Mouse (Mus musculus): ENCODE measurements around the gene Eif2ak2. TPM values are rescaled to one million over a fixed set of nuclear protein-coding genes. Genes with fewer than 3 reads are reported as not detected.
A peak's percentile ranks its signal among the peaks of the same experiment; 100 is the strongest.

Eif2ak2 gene
- polyA plus RNA-seq (2012; rRNA removed): 3.6 and 4.9 TPM in 2 replicates

DNA sequence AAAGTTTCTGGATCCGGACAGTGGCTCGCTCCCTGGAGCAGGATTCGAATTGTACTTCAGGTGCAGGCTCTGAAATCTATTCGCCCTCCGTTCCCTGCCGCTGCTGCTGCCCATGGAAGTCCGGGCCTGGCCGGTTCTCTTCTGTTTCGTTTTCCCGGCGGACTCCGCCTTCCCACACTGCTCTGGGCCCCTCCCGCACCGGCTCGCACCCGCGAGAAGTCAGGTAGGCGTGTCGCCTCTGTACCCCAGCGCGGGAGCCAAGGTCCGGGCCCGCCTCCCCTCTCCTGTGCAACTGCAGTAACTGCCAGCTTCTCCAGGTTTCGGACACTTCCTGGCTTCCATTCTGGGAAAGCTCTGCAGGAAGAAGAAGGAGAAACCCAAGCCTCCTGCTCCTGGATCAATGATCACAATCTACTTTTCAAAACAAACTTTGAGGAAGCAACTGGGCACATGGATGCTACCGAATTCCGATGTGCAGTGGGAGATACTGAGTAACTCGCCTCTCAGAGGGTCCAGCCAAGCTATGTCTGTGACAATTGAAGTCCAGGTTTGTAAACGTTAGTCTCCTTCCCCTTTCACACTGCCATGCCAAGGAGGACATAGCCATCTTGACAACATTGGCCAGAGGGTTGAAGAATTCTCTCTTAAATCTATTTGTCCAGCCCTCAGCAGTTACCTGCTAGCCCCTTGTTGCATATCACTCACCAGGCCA, at the start of gene Eif2ak2:
Gene Eif2ak2 (minus strand): TSS at position 173 of the 712 bp plus-strand sequence.
- H3K4me1 ChIP-seq (replicated peaks; ENCODE audit: control insufficient read depth, insufficient read depth, low read length): peaks cover 11% of the 10 kb centered on the region
- peaks cover 1% of the 10 kb centered on the region; the same call in 1 of the 2 replicates for H3K36me3 ChIP-seq (ENCODE audit: control insufficient read depth, insufficient read depth, low read length)
- peak within 1 kb of the TSS; percentile 41; the same call in 1 of the 2 replicates for H3K27ac ChIP-seq (ENCODE audit: control insufficient read depth, insufficient read depth, low read length)
- peak; percentile 75 for DNase-seq
- TF ChIP-seq POLR2A (IDR thresholded peaks at IDR 0.05; ENCODE audit: control insufficient read depth, extremely low read depth, insufficient read depth, low read length, poor library complexity) (no peak), CTCF (IDR thresholded peaks at IDR 0.05; ENCODE audit: borderline replicate concordance, control insufficient read depth, extremely low read depth, insufficient read depth, low read length, poor library complexity) (no peak)
- peak within 1 kb of the TSS; percentile 90 for H3K4me3 ChIP-seq (ENCODE audit: control insufficient read depth, insufficient read depth, low read length)
- WGBS: 3% methylated on average over 28 of the region's 28 CpGs
- no peaks in the 10 kb centered on the region for H3K27me3 ChIP-seq (ENCODE audit: control insufficient read depth, insufficient read depth, low read length)

DNA sequence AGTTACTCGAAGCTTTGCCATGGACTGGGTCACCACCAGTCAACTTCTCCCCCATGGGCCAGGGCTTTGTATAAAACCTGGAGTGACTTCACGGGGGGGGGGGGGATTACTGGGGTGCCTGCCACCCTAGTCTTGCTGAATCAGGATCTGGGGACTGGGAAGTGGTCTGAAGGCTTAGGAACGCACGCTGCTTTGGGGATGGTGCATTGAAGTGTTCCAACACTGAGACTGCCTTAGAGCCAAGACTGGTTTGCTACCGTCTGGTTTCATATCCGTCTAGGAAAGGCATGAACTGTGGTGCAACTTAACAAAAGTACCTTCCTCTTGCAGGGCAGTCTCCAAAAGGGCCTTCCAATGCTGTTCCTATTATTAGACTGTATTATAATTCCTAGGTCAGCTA, 35.3 kb upstream of the Eif2ak2 start:
- Histone ChIP-seq H3K4me3 (ENCODE audit: control insufficient read depth, insufficient read depth, low read length) (no peak overlapping the region), H3K4me1 (replicated peaks; ENCODE audit: control insufficient read depth, insufficient read depth, low read length) (peaks cover 8% of the 10 kb centered on the region; the same call in 1 of the 2 replicates), H3K36me3 (ENCODE audit: control insufficient read depth, insufficient read depth, low read length) (peaks cover 32% of the 10 kb centered on the region), H3K27me3 (ENCODE audit: control insufficient read depth, insufficient read depth, low read length) (no peaks in the 10 kb centered on the region), H3K27ac (ENCODE audit: control insufficient read depth, insufficient read depth, low read length) (no peak overlapping the region)
- 82% methylated on average over 6 of the region's 6 CpGs for WGBS
- DNase-seq: no peak
- TF ChIP-seq POLR2A (IDR thresholded peaks at IDR 0.05; ENCODE audit: control insufficient read depth, extremely low read depth, insufficient read depth, low read length, poor library complexity) (no peak), CTCF (IDR thresholded peaks at IDR 0.05; ENCODE audit: borderline replicate concordance, control insufficient read depth, extremely low read depth, insufficient read depth, low read length, poor library complexity) (no peak)

DNA sequence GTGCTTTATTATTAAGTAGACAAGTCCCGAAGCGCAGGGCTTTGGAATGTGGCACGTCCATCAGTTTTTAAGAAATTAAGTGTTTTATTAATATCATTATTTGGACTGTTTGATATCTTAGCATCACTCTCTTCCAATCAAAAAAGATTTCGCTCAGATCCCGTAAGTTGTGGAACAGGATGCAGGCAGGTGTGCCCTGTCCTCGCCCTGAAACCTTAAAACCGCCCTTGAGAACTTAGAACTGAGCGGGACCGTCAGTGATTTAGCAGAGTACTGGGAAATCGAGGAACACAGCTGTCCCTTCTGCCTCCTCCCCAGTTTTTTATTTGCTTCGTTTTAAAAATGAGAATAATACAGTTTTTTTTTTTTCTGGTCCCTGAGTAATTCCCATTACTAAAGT, 34.5 kb upstream of the Eif2ak2 start:
- TF ChIP-seq POLR2A (IDR thresholded peaks at IDR 0.05; ENCODE audit: control insufficient read depth, extremely low read depth, insufficient read depth, low read length, poor library complexity) (no peak), CTCF (IDR thresholded peaks at IDR 0.05; ENCODE audit: borderline replicate concordance, control insufficient read depth, extremely low read depth, insufficient read depth, low read length, poor library complexity) (no peak)
- H3K36me3 ChIP-seq (ENCODE audit: control insufficient read depth, insufficient read depth, low read length): peaks cover 25% of the 10 kb centered on the region
- WGBS: 1% methylated on average over 11 of the region's 11 CpGs

DNA sequence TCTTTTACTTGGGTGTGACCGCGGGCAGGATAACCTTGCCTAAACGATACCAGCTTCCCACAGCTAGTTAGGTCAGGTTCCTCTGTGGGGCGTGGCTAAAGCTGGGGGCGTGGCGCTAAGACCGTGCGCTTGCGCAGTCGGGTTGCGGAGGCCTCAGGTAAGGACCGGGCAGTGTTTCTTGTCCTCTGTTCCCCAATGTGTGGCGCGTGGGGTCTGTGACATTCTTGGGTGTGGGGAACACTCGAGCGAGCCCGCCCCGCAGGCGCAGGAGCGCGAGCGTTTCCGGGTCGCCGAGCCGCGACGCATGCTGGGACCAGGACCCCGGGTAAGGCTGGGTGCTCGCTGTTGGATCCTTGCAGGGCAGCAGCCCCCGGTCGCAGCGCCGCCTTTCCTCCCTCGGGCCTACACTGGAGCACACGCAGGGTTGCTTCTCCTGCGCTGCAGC, 34.0 kb upstream of the Eif2ak2 start, which contains the start of gene Cebpzos:
Gene Cebpzos (plus strand): TSS at position 132 of the 445 bp plus-strand sequence.
- H3K27ac ChIP-seq (ENCODE audit: control insufficient read depth, insufficient read depth, low read length): peak within 1 kb of the TSS; percentile 42; the same call in 1 of the 2 replicates
- H3K27me3 ChIP-seq (ENCODE audit: control insufficient read depth, insufficient read depth, low read length): no peaks in the 10 kb centered on the region
- DNase-seq: peak; percentile 92
- H3K4me3 ChIP-seq (ENCODE audit: control insufficient read depth, insufficient read depth, low read length): peak within 1 kb of the TSS; percentile 72
- peaks cover 19% of the 10 kb centered on the region for H3K36me3 ChIP-seq (ENCODE audit: control insufficient read depth, insufficient read depth, low read length)
- H3K4me1 ChIP-seq (replicated peaks; ENCODE audit: control insufficient read depth, insufficient read depth, low read length): peaks cover 8% of the 10 kb centered on the region; the same call in 1 of the 2 replicates
- WGBS: under 1% methylated on average over 37 of the region's 37 CpGs
- TF ChIP-seq POLR2A (IDR thresholded peaks at IDR 0.05; ENCODE audit: control insufficient read depth, extremely low read depth, insufficient read depth, low read length, poor library complexity) (peak; percentile 84), CTCF (IDR thresholded peaks at IDR 0.05; ENCODE audit: borderline replicate concordance, control insufficient read depth, extremely low read depth, insufficient read depth, low read length, poor library complexity) (peak; percentile 60; the same call in 1 of the 2 replicates)

More for the DNA sequence above, 34.5 kb upstream of the Eif2ak2 start:
- peak overlapping the region; percentile 42; the same call in 1 of the 2 replicates for H3K27ac ChIP-seq (ENCODE audit: control insufficient read depth, insufficient read depth, low read length)
- no peak for DNase-seq
- no peaks in the 10 kb centered on the region for H3K27me3 ChIP-seq (ENCODE audit: control insufficient read depth, insufficient read depth, low read length)
- peaks cover 8% of the 10 kb centered on the region; the same call in 1 of the 2 replicates for H3K4me1 ChIP-seq (replicated peaks; ENCODE audit: control insufficient read depth, insufficient read depth, low read length)
- peak overlapping the region; percentile 72 for H3K4me3 ChIP-seq (ENCODE audit: control insufficient read depth, insufficient read depth, low read length)

DNA sequence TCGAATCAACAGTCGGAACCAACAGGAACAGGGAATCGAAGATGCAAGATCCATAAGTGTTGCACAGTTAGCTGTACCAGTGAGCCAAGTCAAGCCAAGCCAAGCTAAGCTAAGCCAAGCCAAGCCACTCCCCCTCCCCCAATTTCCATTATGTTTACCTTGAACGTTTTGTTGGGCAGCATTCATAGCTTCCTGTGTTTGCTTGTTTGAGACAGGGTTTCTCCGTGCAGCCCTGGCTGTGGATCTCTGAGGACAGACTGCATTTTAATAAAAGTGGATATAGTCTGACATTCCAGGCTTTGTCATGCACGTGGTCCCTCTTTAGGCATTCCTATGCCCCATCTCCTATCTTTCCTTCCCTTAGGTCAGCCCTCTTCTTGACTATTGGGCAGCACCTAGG, 33.4 kb upstream of the Eif2ak2 start:
- WGBS: 56% methylated on average over 6 of the region's 6 CpGs

DNA sequence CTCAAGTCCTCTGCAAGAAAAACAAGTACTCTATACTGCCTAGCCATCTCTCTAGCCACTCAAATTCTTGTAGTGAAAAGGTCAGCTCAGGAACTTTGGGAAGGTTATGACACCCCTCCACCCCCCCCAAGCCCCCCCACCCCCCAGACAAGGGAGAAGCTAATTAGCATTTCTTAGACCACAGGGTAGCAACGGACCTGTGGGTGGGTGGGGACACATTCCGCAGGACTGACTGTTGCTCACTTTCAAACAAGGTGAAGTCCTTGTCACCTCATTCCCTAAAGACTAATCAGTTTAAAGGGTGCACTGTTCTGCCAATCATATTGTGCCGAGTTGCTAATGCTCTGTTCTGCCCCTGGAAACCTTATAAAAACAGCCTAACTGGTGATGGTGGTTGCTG, 31.5 kb upstream of the Eif2ak2 start:
- no peak for DNase-seq
- H3K27me3 ChIP-seq (ENCODE audit: control insufficient read depth, insufficient read depth, low read length): no peaks in the 10 kb centered on the region
- no peak for TF ChIP-seq CTCF (IDR thresholded peaks at IDR 0.05; ENCODE audit: borderline replicate concordance, control insufficient read depth, extremely low read depth, insufficient read depth, low read length, poor library complexity)
- TF ChIP-seq POLR2A (IDR thresholded peaks at IDR 0.05; ENCODE audit: control insufficient read depth, extremely low read depth, insufficient read depth, low read length, poor library complexity): no peak
- H3K36me3 ChIP-seq (ENCODE audit: control insufficient read depth, insufficient read depth, low read length): no peaks in the 10 kb centered on the region
- WGBS: 84% methylated on average over 3 of the region's 3 CpGs
- H3K4me1 ChIP-seq (replicated peaks; ENCODE audit: control insufficient read depth, insufficient read depth, low read length): peaks cover 8% of the 10 kb centered on the region; the same call in 1 of the 2 replicates
- H3K4me3 ChIP-seq (ENCODE audit: control insufficient read depth, insufficient read depth, low read length): no peak overlapping the region
- H3K27ac ChIP-seq (ENCODE audit: control insufficient read depth, insufficient read depth, low read length): no peak overlapping the region

More for the DNA sequence above, 33.4 kb upstream of the Eif2ak2 start:
- H3K36me3 ChIP-seq (ENCODE audit: control insufficient read depth, insufficient read depth, low read length): peaks cover 15% of the 10 kb centered on the region
- peak overlapping the region; percentile 72; the same call in 1 of the 2 replicates for H3K4me3 ChIP-seq (ENCODE audit: control insufficient read depth, insufficient read depth, low read length)
- H3K4me1 ChIP-seq (replicated peaks; ENCODE audit: control insufficient read depth, insufficient read depth, low read length): peaks cover 8% of the 10 kb centered on the region; the same call in 1 of the 2 replicates
- TF ChIP-seq CTCF (IDR thresholded peaks at IDR 0.05; ENCODE audit: borderline replicate concordance, control insufficient read depth, extremely low read depth, insufficient read depth, low read length, poor library complexity) (no peak), POLR2A (IDR thresholded peaks at IDR 0.05; ENCODE audit: control insufficient read depth, extremely low read depth, insufficient read depth, low read length, poor library complexity) (no peak)
- DNase-seq: no peak
- peak overlapping the region; percentile 1; the same call in 1 of the 2 replicates for H3K27ac ChIP-seq (ENCODE audit: control insufficient read depth, insufficient read depth, low read length)
- H3K27me3 ChIP-seq (ENCODE audit: control insufficient read depth, insufficient read depth, low read length): no peaks in the 10 kb centered on the region

Data from thymus, adult 2 months (tissue).